Mouse (Mus musculus) lung, postnatal 10 days (tissue): ENCODE results near the gene A430078G23Rik.

ENCODE experiments used
- DNase-seq: peaks from one replicate; pipeline ENCODE4 v3.0.0; 2021

Gene A430078G23Rik

DNA sequence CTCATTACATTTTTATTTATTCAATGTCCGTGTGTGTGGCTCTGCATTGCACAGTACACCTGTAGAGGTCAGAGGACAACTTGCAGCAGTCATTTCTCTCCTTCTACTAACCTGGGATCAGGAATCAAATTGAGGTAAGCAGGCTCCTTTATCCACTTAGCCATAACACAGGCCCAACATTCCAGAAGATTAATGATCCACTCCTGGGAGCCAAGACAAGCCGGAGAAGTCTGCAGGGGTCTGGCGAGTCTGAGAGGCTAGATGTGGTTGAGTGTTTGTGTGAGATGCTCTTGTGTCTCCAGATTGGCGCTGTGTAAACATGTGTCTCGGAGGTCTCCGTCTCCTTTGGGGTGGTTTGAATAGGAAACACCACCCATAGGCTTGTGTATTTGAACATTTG, 2.5 kb upstream of the A430078G23Rik start:
- no peak for DNase-seq

DNA sequence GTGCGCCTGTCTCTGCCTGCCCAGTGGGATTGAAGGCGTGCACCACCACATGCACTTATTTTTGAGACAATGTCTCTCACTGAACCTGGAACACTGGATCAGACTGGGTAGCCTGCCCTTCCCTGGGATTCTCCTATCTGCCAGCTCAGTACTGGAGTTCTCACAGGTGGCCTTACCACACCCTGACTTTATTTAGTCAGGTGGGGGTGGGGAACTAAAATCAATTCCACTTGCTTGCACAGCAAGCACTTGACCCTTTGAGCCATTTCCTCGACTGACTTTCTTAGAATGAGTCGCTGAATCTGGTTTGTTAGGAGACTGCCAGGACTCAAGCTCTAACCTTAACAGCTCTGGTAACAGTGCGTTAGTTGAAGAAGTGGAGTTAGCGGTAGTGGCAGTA, 500 bp upstream of the A430078G23Rik start:
- DNase-seq = no peak

DNA sequence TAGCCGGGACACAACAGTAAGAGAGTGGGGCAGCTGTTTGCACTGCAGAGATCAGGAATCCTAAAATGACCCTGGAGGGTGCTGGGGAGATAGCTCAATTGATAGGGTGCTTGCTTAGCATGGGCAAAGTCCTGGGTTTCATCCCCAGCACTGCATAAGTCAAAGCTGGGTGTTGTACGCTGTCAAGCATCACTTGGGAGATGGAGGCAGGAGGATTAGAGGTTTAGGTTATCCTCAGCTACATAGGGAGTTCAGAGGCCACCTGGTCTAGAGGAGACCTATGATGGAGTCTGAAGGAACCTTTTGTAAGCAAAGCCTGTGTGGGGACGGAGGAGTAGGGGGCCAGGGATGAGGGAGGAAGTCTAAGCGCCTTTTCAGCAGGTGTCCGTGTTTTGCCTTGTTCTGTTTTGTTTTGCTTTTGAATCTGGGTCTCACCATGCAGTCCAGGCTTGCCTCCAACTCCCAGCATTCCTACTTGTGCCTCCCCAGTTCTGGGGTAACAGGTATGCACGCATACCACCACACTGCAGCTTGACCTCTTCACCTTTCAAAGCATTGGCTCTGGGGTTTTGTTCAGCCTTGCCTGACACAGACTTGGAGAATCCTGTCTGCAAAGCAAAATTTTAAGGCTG, 712 bp downstream of the A430078G23Rik start:
- DNase-seq = no peak

DNA sequence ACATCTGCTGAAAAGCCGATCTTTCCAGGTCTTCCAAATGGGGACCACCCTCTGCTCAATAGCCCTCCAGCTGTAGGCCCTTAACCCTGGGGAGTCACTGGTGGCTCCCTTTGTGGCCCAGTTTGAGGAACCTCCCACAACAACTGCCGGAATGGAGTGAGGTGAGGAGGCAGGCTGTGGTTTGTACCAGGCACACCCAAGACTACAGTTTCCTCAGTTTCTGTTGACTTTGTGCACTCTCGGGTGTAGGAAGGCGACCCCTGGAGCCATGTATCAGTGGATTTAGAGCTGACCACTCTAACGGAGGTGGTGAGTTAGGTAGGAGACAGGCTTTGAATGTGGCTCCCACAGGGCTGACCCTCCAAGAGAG, 1.2 kb downstream of the A430078G23Rik start:
- DNase-seq = peak; percentile 19

DNA sequence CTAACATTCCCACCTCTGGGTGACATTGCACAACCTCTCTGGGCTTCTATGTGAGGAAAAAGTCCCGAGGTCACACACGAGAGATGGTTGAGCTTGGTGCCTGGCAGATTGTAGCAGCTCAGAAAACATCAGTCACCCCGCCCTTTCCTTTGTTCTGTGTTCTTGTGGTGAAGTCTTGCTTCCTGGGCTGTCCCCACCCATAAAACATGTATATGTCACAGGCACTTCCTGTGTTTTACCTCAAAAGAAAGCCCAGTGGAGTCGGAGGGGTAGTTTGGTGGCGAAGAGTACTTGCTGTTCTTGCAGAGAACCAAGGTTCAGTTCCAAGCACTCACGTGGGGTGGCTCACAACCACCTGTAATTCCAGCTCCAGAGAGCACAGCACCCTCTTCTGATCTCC, 2.4 kb downstream of the A430078G23Rik start:
- DNase-seq = peak; percentile 45

DNA sequence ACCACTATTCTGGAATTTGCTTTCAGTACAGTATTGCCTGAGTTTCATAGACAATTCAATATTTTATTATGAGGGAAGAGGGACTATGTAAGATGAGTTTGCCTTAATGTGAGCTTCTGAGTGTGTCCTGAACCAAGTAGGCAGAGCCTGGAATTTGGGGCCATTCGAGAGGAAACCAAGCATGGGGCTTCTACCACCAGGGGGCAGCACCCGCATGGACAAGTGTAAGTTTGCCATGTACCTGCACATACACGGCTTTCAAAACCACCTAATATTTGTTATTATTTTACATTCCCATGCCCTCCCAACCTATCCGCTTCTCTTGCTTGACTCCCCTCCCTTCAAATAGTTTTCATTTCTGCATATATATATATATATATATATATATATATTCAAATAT, 4.8 kb downstream of the A430078G23Rik start:
- DNase-seq = peak; percentile 85

DNA sequence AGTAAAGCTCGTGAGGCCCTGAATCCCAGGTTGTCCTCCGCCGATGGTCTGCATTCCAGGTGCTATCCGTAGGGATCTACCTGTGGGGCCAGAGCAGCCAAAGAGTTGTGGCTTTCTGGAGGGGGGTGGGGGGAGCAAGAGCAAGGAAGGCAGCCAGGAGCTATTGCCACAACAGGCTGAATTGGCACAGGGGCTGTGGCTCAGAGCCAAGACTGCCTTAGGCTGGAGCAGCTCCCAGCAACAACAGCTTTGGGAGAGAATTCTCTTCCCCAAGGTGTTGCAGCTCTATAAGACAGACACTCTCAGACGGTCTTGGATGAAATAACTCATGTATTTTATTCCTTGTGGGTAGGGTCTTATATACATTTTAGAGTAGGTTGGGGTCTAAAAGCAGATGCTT, 13.9 kb downstream of the A430078G23Rik start:
- DNase-seq = no peak

DNA sequence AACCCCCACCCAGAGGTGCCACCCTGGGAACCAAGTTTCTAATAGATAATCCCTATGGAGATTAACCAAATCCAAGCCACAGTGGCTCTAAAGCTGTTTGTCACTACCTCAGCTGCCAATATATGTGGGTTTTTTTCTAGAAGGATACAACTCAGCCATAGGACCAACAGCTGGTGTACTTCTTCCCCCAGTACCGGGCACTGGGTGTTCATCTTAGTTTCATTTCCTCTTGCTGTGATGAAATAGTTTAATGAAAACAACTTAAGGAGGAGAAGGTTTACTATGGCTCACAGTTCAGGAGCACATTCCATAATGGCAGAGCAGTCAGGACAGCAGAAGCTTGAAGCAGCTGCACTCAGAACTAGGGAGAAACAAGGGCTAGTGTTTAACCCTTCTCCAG, 14.9 kb downstream of the A430078G23Rik start:
- no peak for DNase-seq

DNA sequence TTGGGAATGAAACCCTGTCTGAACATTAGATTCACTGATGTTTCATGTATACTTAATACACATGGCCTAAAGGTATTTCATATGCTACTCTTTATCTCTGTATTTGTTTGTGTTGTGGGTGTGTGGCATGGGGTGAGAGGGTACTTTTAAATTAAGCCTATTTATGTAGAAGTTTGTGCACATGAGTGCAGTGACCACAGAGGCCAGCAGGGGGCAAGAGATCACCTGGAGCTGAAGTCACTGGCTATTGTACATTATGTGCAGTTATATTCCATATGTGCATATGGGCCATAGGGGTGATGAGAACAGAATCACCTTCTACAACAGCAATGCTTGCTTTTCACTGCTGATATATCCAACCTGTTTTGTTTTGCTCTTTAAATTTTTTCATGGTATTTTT, 22.5 kb downstream of the A430078G23Rik start:
- no peak for DNase-seq

DNA sequence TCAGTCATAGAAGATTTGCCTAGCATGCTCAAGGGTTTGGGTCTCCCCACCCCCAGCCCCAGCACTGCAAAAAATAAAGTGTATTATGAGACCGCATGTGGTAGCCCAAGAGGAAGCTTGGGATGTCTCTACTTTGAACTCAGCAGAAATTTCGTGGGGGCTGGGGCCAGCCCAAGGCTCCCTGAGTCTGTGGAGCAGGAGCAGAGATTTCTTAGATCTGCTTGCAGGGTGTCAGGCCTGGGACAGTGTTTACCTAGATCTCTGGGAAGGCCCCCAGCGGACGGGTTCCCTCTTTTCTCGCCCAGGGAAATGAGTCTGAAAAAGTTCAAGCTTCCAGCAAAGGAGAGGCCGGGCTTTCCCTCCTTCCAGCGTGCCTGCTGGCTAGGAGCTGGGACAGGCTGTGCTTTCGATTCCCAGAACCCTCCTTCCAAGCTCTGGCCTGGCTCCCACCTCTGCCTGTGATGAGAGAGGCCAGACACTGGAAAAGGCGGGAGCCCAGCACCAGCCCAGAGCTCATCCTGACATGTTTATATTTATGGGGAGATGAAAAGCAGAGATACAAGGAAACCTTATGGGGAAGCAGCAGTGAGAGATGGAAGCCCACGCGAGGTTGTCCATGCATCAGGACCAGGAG, 23.5 kb downstream of the A430078G23Rik start:
- DNase-seq = peak; percentile 23

DNA sequence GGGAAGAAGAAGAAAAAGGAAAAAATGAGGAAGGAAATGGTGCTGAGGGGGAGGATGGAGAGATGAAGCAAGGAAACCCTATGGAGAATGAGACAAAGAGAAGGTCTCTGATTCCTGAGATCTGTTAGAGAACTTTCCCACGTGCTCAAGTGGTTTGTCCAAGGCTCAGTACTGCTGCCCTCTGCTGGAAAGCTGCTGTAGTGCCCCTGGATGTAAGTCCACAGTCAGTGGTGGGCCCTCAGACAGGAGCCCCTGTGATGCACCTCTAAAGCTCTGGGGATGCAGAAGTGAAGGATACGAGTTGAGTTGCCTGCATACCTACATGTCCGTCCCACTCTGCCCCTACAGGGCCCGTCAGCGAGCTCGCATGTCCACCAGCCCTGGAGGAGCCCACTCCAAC, 34.1 kb downstream of the A430078G23Rik start:
- DNase-seq = peak; percentile 76

DNA sequence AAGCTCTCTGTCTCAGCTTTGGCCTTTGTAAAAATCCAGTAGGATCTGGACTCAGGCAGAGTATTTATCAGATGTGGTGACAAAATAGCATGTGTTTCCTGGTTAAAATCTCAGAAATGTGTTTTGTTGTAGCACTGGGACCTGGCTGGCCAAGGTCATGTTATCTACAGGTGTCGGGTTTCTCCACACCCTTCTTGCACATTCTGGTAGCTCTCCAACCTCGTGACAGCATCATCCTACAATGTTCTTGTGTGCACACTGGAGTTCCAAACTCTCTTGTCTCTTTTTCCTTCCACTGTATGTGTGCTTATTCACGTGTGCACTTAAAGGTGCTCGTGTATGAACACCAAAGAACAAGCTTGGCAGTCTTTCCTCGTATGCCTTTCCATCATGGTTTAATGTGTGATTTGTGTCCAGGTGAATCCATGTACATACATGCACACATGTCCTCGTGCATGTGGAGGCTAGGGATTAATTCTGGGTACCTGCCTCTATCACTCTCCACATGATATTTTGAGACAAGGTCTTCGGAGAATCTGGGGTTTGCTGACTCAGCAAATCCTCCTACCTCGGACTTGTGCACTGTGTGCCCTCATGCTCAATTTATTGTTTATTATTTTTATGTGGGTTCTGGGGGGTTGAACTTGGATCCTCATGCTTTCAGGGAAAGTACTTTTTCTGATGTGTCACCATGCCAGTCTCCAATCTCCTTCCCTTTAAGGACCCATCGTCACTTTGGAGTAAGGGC, 35.5 kb downstream of the A430078G23Rik start:
- no peak for DNase-seq

DNA sequence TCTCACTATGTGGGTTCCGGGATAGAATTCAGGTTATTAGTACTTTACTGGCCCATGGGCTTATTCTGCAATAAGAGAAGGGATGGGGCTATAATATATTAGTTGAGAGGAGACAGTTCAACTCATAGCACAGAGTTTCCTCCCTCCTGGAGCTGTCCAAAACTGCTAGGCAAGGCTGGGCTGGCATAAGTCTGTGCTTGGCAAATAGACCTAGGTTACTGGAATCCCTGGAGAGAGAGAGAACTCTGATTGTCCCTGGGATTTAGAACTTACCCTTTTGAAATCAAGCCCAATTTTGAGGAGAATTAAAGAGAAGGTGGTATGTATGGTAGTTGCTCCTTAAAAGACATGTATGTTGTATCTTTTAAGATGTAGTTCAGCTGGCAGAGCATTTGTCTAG, 36.3 kb downstream of the A430078G23Rik start:
- no peak for DNase-seq

DNA sequence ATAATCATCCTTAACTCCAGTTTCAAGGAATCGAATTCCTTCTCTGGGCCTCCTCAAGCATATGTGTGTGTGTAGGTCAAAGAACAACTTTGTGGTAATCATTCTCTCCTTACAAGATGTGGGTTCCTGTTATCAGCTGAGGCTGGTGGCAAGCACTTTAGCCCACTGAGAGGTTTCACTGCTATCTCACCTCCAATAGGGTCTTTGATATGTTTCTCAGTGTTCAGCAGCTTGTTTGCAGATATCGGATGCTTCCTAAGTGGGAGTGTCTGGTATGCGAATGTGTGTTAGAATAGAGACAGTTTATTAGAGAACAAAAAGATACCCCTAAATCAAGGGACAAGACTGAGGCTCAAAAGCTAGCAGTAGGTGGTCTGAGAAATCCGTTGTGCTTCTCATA, 39.1 kb downstream of the A430078G23Rik start:
- DNase-seq = no peak

DNA sequence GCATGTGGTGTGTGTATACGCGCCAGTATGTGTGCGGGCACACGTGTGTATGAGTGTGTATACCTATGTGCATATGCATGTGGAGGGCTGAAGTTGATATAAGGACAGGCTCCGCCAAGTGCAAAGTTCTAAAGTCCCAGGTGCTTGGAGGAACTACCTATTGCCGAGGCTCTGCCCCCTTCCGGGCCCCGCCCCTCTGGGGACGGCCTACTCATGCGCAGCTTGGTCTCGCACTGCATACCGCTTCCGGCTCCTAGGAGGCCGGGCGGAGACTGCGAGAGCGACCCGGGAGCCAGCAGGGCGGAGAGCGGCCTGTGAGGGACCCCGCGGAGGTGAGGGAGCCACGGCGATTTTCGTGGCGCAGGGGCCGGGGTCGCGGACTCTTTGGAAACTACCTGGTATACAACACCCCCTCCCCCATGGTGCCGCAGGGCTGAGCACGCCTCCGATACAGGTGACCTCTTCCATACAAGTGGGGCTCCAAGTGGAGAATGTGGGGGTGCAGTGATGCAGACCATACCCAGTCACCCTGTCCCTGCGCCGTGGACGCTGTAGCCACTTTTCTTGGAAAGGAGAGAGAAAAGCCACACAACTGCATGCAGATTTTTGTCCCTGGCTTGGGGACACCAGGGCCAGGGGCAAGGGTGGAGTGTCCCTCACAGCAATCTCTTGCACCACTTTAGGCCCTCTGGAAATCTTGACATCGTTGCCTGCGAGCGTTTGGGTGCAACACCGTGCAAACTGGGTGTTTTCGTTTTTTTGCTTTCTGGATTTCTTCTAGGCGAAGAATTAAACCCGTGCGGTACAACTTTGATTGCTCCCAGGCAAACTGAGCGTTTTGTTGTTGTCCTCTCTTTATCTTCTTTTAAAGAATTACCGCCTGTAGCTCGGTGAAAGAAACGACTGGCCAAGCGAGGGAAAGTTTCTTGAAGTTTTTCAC, 39.8 kb downstream of the A430078G23Rik start, which contains the start of gene Arhgef18:
TSS of gene Arhgef18 (plus strand) at position 236 of the 940 bp plus-strand sequence.
- peak; percentile 94 for DNase-seq

DNA sequence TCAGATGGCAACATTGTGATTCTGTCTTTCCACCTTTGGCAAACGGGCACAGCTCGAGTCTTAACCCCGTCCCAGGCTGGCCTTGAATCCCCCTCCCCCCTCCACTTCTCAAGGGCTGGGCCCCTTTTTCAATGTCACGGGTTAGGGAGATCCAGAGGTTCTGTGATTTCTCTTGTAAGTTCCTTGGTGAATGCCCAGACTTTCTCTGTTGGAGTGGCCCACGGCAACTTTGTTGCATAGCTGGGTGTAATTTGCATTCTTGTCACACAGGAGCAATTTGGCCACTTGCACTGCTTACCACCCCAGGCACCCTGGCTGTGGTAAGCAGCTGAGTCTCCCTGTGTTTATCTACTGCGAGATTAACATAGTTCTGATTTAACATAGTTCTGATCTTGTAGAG, 41.4 kb downstream of the A430078G23Rik start:
- peak; percentile 10 for DNase-seq

DNA sequence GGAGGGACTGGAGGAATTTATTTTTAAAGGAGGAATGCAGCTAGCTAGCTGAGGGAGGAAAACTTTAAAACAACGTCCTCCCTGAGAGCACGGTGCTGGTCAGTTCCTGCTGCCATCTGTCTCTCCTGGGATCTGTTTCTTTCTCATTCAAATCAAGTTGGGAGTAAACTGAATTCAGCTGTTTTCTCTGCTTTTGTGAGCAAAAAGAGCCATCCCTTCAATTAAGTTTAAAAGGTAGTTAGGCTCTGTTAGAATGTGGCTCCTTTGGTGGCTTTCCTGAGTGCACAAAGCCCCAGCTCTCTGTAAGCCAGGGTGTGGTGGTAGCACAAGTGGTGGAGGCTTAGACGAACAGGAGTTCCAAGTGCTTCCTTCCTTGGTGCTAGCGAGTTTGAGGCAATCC, 42.0 kb downstream of the A430078G23Rik start:
- no peak for DNase-seq

DNA sequence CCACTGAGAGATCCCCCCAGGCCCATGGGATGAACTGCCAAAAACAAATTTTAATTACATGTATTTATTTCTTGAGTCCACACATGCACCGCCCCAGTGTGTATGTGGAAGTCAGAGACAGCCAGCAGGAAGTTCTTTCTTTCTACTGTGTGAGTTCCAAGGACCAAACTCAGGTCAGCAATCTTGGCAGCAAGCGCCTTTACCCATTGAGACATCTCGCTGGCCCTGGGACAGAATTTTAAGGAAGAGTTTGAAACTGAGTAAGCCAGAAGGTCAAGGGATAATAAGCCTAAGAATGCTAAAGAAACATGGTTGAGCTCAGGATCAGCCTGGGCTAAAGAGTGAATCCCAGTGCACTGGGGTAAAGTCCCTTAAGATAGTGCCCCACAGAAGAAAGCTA, 44.4 kb downstream of the A430078G23Rik start:
- peak; percentile 38 for DNase-seq

DNA sequence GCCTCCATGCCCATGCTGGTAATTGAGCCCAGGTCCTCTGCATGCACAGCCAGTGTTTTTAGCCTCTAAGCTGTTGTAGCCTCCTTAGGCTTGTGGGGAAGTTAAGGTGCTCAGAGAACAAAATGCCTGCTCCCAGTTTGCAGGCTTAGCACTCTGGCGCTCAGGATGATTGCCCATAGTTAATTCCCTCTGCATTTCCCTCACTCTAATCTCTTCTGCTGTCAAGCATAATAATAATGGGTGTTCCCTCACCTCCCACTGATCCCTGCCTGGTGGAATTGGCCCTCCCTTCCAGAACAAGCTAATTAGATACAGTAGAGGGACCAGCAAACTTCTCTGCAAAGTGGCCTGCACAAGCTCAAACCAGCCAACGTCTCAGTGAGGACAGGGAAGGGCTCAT, 47.3 kb downstream of the A430078G23Rik start:
- no peak for DNase-seq

DNA sequence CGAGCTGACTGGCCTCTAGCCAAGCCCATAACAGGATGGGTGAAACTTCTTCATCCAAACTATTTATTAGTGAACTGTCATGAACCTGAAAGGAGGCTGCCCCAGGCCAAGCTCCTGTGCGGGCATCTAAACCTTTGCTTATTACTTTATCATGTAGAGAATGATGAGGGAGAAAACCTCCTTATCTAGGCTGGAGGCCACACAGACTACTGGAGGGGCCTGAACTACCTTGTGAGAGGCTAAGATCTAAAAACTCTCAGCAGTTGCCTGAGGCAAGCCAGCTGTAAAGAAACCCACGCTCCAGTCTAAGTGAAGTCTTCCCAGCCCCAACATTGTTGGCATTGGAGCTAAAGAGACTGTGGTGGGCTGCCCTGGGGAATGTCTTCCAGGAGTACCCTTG, 54.2 kb downstream of the A430078G23Rik start:
- no peak for DNase-seq

DNA sequence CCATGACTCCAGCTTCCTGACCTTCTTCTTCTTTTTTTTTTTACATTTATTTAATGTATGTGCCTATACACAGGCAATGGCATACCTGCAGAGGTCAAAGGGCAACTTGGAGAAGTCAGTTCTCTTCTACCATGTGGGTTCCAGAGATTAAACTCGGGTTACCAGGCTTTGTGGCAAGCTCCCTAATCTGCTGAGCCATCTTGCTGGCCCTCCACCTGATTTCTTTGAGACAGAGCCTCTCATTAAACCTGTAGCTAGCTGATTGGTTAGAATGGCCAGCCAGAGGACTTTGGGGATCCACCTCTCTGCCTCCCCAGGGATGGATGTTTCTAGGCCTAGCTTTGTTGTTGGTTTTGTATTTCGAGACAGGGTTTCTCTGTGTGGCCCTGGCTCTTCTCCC, 57.9 kb downstream of the A430078G23Rik start:
- no peak for DNase-seq

DNA sequence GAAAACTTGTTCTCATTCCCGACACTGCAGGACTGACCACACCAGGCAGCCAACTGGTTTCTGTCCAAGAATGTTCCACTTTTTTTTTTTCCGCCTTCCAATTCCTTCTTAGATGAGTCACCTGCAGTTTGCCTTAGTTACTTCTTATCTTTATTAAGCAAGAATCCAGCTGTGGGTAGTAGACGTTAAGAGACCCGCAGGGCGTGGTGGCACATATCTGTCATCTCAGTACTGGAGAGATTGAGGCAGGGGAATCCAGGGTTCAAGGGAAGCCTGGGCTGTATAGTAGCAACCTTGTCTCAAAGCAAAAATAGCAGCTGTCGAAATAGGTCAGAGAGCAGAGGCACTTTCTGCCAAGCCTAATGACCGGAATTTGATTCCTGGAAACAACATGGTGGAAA, 58.7 kb downstream of the A430078G23Rik start:
- DNase-seq = peak; percentile 46

DNA sequence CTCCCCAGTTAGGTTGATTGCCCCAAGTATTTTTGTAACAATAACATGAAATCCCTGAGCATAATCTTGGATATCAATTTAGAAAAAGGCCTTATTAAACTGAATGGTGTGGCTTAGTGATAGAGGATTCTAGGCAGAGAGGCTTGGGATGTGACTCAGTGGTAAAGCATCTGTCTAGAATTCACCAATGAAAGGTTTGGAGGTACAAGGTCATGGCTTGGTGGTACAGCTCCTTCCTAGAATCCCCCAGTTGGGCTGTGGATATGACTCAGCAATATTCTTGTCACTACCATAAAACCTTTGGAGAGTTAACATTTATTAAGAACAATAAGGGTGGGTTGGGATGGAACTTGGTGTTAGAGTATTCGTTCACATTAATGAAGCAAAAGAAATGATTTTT, 59.6 kb downstream of the A430078G23Rik start:
- no peak for DNase-seq
